Mouse (Mus musculus): Measurements from ENCODE around the gene Scfd1. TPM values are rescaled to one million over a fixed set of nuclear protein-coding genes. Genes with fewer than 3 reads are reported as not detected.

Scfd1 gene
- 61.6 and 65.9 TPM in 2 replicates for polyA plus RNA-seq (2016; fragmentation: Nextera tagmentation; extraction: Ambion mirVana)

- Histone ChIP-seq H3K36me3 (replicated peaks) (peaks cover 40% of the 10 kb centered on the region), H3K4me1 (peaks cover 9% of the 10 kb centered on the region; the same call in 1 of the 2 replicates), H3K27ac (peak within 1 kb of the TSS; percentile 95), H3K9me3 (no peaks in the 10 kb centered on the region), H3K27me3 (ENCODE audit: poor library complexity, severe bottlenecking) (no peaks in the 10 kb centered on the region), H3K4me3 (peak within 1 kb of the TSS; percentile 80)
- peak; percentile 95 for DNase-seq (ENCODE audit: extremely low spot score, low spot score)
- WGBS, result 2% methylated on average over 34 of the region's 34 CpGs
These were observed at the start of gene Scfd1 for GRCm38 (mm10) chr12:51377003-51377887. Gene Scfd1, plus strand, starts transcription at chr12:51377510.

- 93% methylated on average over 1 of the region's 1 CpGs for WGBS
- Histone ChIP-seq H3K4me1 (no peaks in the 10 kb centered on the region), H3K4me3 (no peak overlapping the region), H3K27ac (no peak overlapping the region), H3K9me3 (no peaks in the 10 kb centered on the region), H3K36me3 (replicated peaks) (no peaks in the 10 kb centered on the region), H3K27me3 (ENCODE audit: poor library complexity, severe bottlenecking) (no peaks in the 10 kb centered on the region)
- DNase-seq (ENCODE audit: extremely low spot score, low spot score), result no peak
These were observed 40.3 kb upstream of the Scfd1 start for GRCm38 (mm10) chr12:51337014-51337413.

GRCm38 (mm10) chr12:51346121-51346520 is 31.2 kb upstream of the Scfd1 start:
- H3K27ac ChIP-seq, result peak overlapping the region; percentile 48; the same call in 1 of the 2 replicates
- H3K4me1 ChIP-seq, result peaks cover 35% of the 10 kb centered on the region
- DNase-seq (ENCODE audit: extremely low spot score, low spot score), result no peak
- H3K9me3 ChIP-seq, result no peaks in the 10 kb centered on the region
- H3K27me3 ChIP-seq (ENCODE audit: poor library complexity, severe bottlenecking), result no peaks in the 10 kb centered on the region
- H3K4me3 ChIP-seq, result no peak overlapping the region
- 24% methylated on average over 4 of the region's 4 CpGs for WGBS
- peaks cover 7% of the 10 kb centered on the region for H3K36me3 ChIP-seq (replicated peaks)

- Histone ChIP-seq H3K27ac (peak within 1 kb of the TSS; percentile 98), H3K4me3 (peak within 1 kb of the TSS; percentile 79), H3K9me3 (no peaks in the 10 kb centered on the region), H3K36me3 (replicated peaks) (peaks cover 28% of the 10 kb centered on the region), H3K27me3 (ENCODE audit: poor library complexity, severe bottlenecking) (no peaks in the 10 kb centered on the region), H3K4me1 (peaks cover 35% of the 10 kb centered on the region)
- DNase-seq (ENCODE audit: extremely low spot score, low spot score), result peak; percentile 94
- WGBS, result under 1% methylated on average over 70 of the region's 70 CpGs
These were observed 29.2 kb upstream of the Scfd1 start, which contains the start of gene G2e3 for GRCm38 (mm10) chr12:51347988-51348697. Gene G2e3, plus strand, starts transcription at chr12:51348061.

- under 1% methylated on average over 10 of the region's 10 CpGs for WGBS
- Histone ChIP-seq H3K4me1 (peaks cover 35% of the 10 kb centered on the region), H3K4me3 (peak overlapping the region; percentile 79), H3K27ac (peak overlapping the region; percentile 98), H3K9me3 (no peaks in the 10 kb centered on the region), H3K36me3 (replicated peaks) (peaks cover 33% of the 10 kb centered on the region), H3K27me3 (ENCODE audit: poor library complexity, severe bottlenecking) (no peaks in the 10 kb centered on the region)
- DNase-seq (ENCODE audit: extremely low spot score, low spot score), result no peak
These were observed 28.7 kb upstream of the Scfd1 start for GRCm38 (mm10) chr12:51348698-51348998.

- WGBS, result 92% methylated on average over 8 of the region's 8 CpGs
- H3K4me1 ChIP-seq, result peaks cover 7% of the 10 kb centered on the region
- H3K27ac ChIP-seq, result no peak overlapping the region
- H3K4me3 ChIP-seq, result no peak overlapping the region
- DNase-seq (ENCODE audit: extremely low spot score, low spot score), result no peak
- H3K27me3 ChIP-seq (ENCODE audit: poor library complexity, severe bottlenecking), result no peaks in the 10 kb centered on the region
- H3K36me3 ChIP-seq (replicated peaks), result peaks cover 99% of the 10 kb centered on the region
- H3K9me3 ChIP-seq, result no peaks in the 10 kb centered on the region
These were observed 22.0 kb upstream of the Scfd1 start for GRCm38 (mm10) chr12:51355296-51355695.

- H3K36me3 ChIP-seq (replicated peaks), result peaks cover 99% of the 10 kb centered on the region
- no peaks in the 10 kb centered on the region for H3K9me3 ChIP-seq
- no peaks in the 10 kb centered on the region for H3K27me3 ChIP-seq (ENCODE audit: poor library complexity, severe bottlenecking)
- no peak overlapping the region for H3K27ac ChIP-seq
- H3K4me3 ChIP-seq, result no peak overlapping the region
- no peaks in the 10 kb centered on the region for H3K4me1 ChIP-seq
- DNase-seq (ENCODE audit: extremely low spot score, low spot score), result no peak
These were observed 16.0 kb upstream of the Scfd1 start for GRCm38 (mm10) chr12:51361294-51361693.

GRCm38 (mm10) chr12:51362898-51363297 is 14.4 kb upstream of the Scfd1 start:
- Histone ChIP-seq H3K4me3 (no peak overlapping the region), H3K4me1 (no peaks in the 10 kb centered on the region), H3K36me3 (replicated peaks) (peaks cover 99% of the 10 kb centered on the region), H3K27ac (no peak overlapping the region), H3K27me3 (ENCODE audit: poor library complexity, severe bottlenecking) (no peaks in the 10 kb centered on the region), H3K9me3 (no peaks in the 10 kb centered on the region)
- no peak for DNase-seq (ENCODE audit: extremely low spot score, low spot score)
- WGBS, result 93% methylated on average over 1 of the region's 1 CpGs

- Histone ChIP-seq H3K4me3 (no peak overlapping the region), H3K27ac (no peak overlapping the region), H3K9me3 (no peaks in the 10 kb centered on the region), H3K4me1 (no peaks in the 10 kb centered on the region), H3K36me3 (replicated peaks) (peaks cover 99% of the 10 kb centered on the region), H3K27me3 (ENCODE audit: poor library complexity, severe bottlenecking) (no peaks in the 10 kb centered on the region)
- DNase-seq (ENCODE audit: extremely low spot score, low spot score), result no peak
- WGBS, result 91% methylated on average over 3 of the region's 3 CpGs
These were observed 8.8 kb upstream of the Scfd1 start for GRCm38 (mm10) chr12:51368504-51368903.

- H3K27me3 ChIP-seq (ENCODE audit: poor library complexity, severe bottlenecking), result no peaks in the 10 kb centered on the region
- peaks cover 9% of the 10 kb centered on the region; the same call in 1 of the 2 replicates for H3K4me1 ChIP-seq
- 23% methylated on average over 6 of the region's 6 CpGs for WGBS
- peak overlapping the region; percentile 95 for H3K27ac ChIP-seq
- no peak for DNase-seq (ENCODE audit: extremely low spot score, low spot score)
- peak overlapping the region; percentile 80 for H3K4me3 ChIP-seq
- peaks cover 35% of the 10 kb centered on the region for H3K36me3 ChIP-seq (replicated peaks)
- H3K9me3 ChIP-seq, result no peaks in the 10 kb centered on the region
These were observed 529 bp downstream of the Scfd1 start for GRCm38 (mm10) chr12:51377888-51378190.

- peaks cover 72% of the 10 kb centered on the region for H3K36me3 ChIP-seq (replicated peaks)
- no peaks in the 10 kb centered on the region for H3K9me3 ChIP-seq
- H3K4me1 ChIP-seq, result no peaks in the 10 kb centered on the region
- no peak for DNase-seq (ENCODE audit: extremely low spot score, low spot score)
- WGBS, result 98% methylated on average over 6 of the region's 6 CpGs
- H3K27me3 ChIP-seq (ENCODE audit: poor library complexity, severe bottlenecking), result no peaks in the 10 kb centered on the region
- no peak overlapping the region for H3K27ac ChIP-seq
- no peak overlapping the region for H3K4me3 ChIP-seq
These were observed 22.6 kb downstream of the Scfd1 start for GRCm38 (mm10) chr12:51399871-51400270.

GRCm38 (mm10) chr12:51402060-51402698 is 24.9 kb downstream of the Scfd1 start:
- no peak for DNase-seq (ENCODE audit: extremely low spot score, low spot score)
- Histone ChIP-seq H3K4me3 (no peak overlapping the region), H3K27me3 (ENCODE audit: poor library complexity, severe bottlenecking) (no peaks in the 10 kb centered on the region), H3K27ac (no peak overlapping the region), H3K9me3 (no peaks in the 10 kb centered on the region), H3K36me3 (replicated peaks) (peaks cover 61% of the 10 kb centered on the region), H3K4me1 (no peaks in the 10 kb centered on the region)
- WGBS, result 86% methylated on average over 5 of the region's 5 CpGs

Data from forebrain, embryonic 10.5 days (tissue).